Mouse (Mus musculus) MEL (cell line): ENCODE measurements around the gene Fgfrl1. TPM values are rescaled to one million over a fixed set of nuclear protein-coding genes. Genes with fewer than 3 reads are reported as not detected.

Source experiments
- DNase-seq: peaks from one replicate; pipeline ENCODE4 v3.0.0; 2011; ENCODE audit warnings: low read depth, low spot score
- H3K27ac ChIP-seq: 2 replicates; pipeline ENCODE4 v1.5.1; 2012; ENCODE audit warnings: low read depth, mild to moderate bottlenecking, control low read depth, low read length, moderate library complexity; ENCODE audit not compliant: control insufficient read depth
- H3K27me3 ChIP-seq, 2 experiments: fragments of 150-350 bp in 1 of 2; sonication (generic) in 1 of 2; 2 replicates each; pipeline ENCODE4 v1.6.1; 2012; ENCODE audit warnings: low read length in 2 of 2, mild to moderate bottlenecking in 2 of 2, improper control_type of control experiment in 1 of 2, moderate library complexity in 1 of 2; ENCODE audit not compliant: insufficient read depth in 2 of 2, control insufficient read depth in 1 of 2
- H3K36me3 ChIP-seq, 2 experiments: 2 replicates each; pipeline ENCODE4 v1.6.1; 2012 to 2014; ENCODE audit warnings: low read length in 2 of 2, improper control_type of control experiment in 1 of 2, inconsistent platforms in 1 of 2, mild to moderate bottlenecking in 1 of 2; ENCODE audit not compliant: insufficient read depth in 2 of 2, control insufficient read depth in 1 of 2
- H3K4me1 ChIP-seq, 2 experiments: fragments of 150-350 bp in 1 of 2; sonication (generic) in 1 of 2; 2 replicates each; pipeline ENCODE4 v1.6.1; 2012; ENCODE audit warnings: low read length in 2 of 2, improper control_type of control experiment in 1 of 2, mild to moderate bottlenecking in 1 of 2; ENCODE audit not compliant: insufficient read depth in 2 of 2, control insufficient read depth in 1 of 2
- H3K4me3 ChIP-seq, 2 experiments: fragments of 150-350 bp in 1 of 2; sonication (generic) in 1 of 2; 2 replicates each; pipeline ENCODE4 v1.5.1; 2012; ENCODE audit warnings: low read depth in 2 of 2, low read length in 2 of 2, mild to moderate bottlenecking in 2 of 2, moderate library complexity in 2 of 2, control low read depth in 1 of 2, improper control_type of control experiment in 1 of 2; ENCODE audit not compliant: control insufficient read depth in 1 of 2, insufficient read depth in 1 of 2
- H3K79me2 ChIP-seq: 2 replicates; pipeline ENCODE4 v1.6.1; 2012; ENCODE audit warnings: mild to moderate bottlenecking, low read length, moderate library complexity; ENCODE audit not compliant: control insufficient read depth, poor library complexity, insufficient read depth
- H3K9ac ChIP-seq: 2 replicates; pipeline ENCODE4 v1.6.1; 2012; ENCODE audit warnings: low read depth, mild to moderate bottlenecking, control low read depth, low read length, moderate library complexity; ENCODE audit not compliant: control insufficient read depth, poor library complexity, severe bottlenecking
- H3K9me3 ChIP-seq: fragments of 150-350 bp; sonication (generic); replicated peaks from 2 replicates; pipeline ENCODE4 v1.6.1; 2012; ENCODE audit warnings: mild to moderate bottlenecking, low read length, improper control_type of control experiment, moderate library complexity; ENCODE audit not compliant: insufficient read depth
- BHLHE40 ChIP-seq: IDR thresholded peaks from 2 replicates; pipeline ENCODE4 v1.6.1; 2012; ENCODE audit warnings: low read depth, mild to moderate bottlenecking, inconsistent platforms, low read length, improper control_type of control experiment, borderline replicate concordance
- E2F4 ChIP-seq: IDR thresholded peaks from 2 replicates; pipeline ENCODE4 v1.6.1; 2011; ENCODE audit warnings: low read depth, low read length, improper control_type of control experiment, borderline replicate concordance
- GATA1 ChIP-seq: IDR thresholded peaks from 2 replicates; pipeline ENCODE4 v1.6.1; 2011; ENCODE audit warnings: low read depth, low read length, improper control_type of control experiment
- MAFK ChIP-seq: IDR thresholded peaks from 2 replicates; pipeline ENCODE4 v1.6.1; 2011; ENCODE audit warnings: low read depth, mild to moderate bottlenecking, low read length, improper control_type of control experiment, borderline replicate concordance
- MAX ChIP-seq: IDR thresholded peaks from 2 replicates; pipeline ENCODE4 v1.6.1; 2011; ENCODE audit warnings: low read length, improper control_type of control experiment
- MAZ ChIP-seq: IDR thresholded peaks from 2 replicates; pipeline ENCODE4 v1.6.1; 2012; ENCODE audit warnings: low read depth, mild to moderate bottlenecking, inconsistent platforms, low read length, improper control_type of control experiment
- MXI1 ChIP-seq: IDR thresholded peaks from 2 replicates; pipeline ENCODE4 v1.6.1; 2011; ENCODE audit warnings: mild to moderate bottlenecking, low read depth, low read length, improper control_type of control experiment
- MYC ChIP-seq: IDR thresholded peaks from 2 replicates; pipeline ENCODE4 v1.6.1; 2011; ENCODE audit warnings: low read depth, mild to moderate bottlenecking, low read length, improper control_type of control experiment, moderate library complexity
- POLR2AphosphoS2 ChIP-seq: IDR thresholded peaks from 2 replicates; pipeline ENCODE4 v1.6.1; 2011; ENCODE audit warnings: low read length, improper control_type of control experiment
- RAD21 ChIP-seq: IDR thresholded peaks from 2 replicates; pipeline ENCODE4 v1.6.1; 2011; ENCODE audit warnings: mild to moderate bottlenecking, low read depth, low read length, improper control_type of control experiment
- RCOR1 ChIP-seq: IDR thresholded peaks from 2 replicates; pipeline ENCODE4 v1.6.1; 2012; ENCODE audit warnings: low read depth, mild to moderate bottlenecking, inconsistent platforms, low read length, improper control_type of control experiment
- TAL1 ChIP-seq: IDR thresholded peaks from 2 replicates; pipeline ENCODE4 v1.6.1; 2012; ENCODE audit warnings: mild to moderate bottlenecking, inconsistent platforms, low read length, moderate library complexity, mixed read lengths
- TBP ChIP-seq: IDR thresholded peaks from 2 replicates; pipeline ENCODE4 v1.8.0; 2011; ENCODE audit warnings: low read depth, low read length, improper control_type of control experiment
- UBTF ChIP-seq: IDR thresholded peaks from 2 replicates; pipeline ENCODE4 v1.6.1; 2012; ENCODE audit warnings: low read depth, mild to moderate bottlenecking, inconsistent platforms, low read length, improper control_type of control experiment, moderate library complexity, borderline replicate concordance; ENCODE audit not compliant: insufficient read depth
- USF1 ChIP-seq: IDR thresholded peaks from 2 replicates; pipeline ENCODE4 v1.6.1; 2014; ENCODE audit warnings: low read depth, mild to moderate bottlenecking, inconsistent platforms, low read length, improper control_type of control experiment, moderate library complexity
- ZNF384 ChIP-seq: IDR thresholded peaks from 2 replicates; pipeline ENCODE4 v1.6.1; 2012; ENCODE audit warnings: low read depth, mild to moderate bottlenecking, inconsistent platforms, low read length, improper control_type of control experiment
- polyA plus RNA-seq, 2 experiments: library from polyadenylated mRNA; stranded (reverse) in 1 of 2; unstranded in 1 of 2; fragments of >175 nt in 1 of 2; fragments of >200 nt in 1 of 2; gene quantifications; 2 replicates each; pipeline versions ENCODE4 v1.2.1 to v1.2.4; 2012; ENCODE audit warnings: low replicate concordance in 2 of 2, low read depth in 1 of 2; ENCODE audit not compliant: insufficient read length in 2 of 2, insufficient read depth in 1 of 2, missing spikeins in 1 of 2
- total RNA-seq: library from RNA; depleted of rRNA; stranded (reverse); fragments of 300-350 nt; gene quantifications from 2 replicates; pipeline ENCODE4 v1.2.3, GENCODE M21; 2012

The Fgfrl1 gene
- total and polyA plus RNA-seq, 3 experiments = 16.0 to 27.3 TPM; not detected in 1

DNA sequence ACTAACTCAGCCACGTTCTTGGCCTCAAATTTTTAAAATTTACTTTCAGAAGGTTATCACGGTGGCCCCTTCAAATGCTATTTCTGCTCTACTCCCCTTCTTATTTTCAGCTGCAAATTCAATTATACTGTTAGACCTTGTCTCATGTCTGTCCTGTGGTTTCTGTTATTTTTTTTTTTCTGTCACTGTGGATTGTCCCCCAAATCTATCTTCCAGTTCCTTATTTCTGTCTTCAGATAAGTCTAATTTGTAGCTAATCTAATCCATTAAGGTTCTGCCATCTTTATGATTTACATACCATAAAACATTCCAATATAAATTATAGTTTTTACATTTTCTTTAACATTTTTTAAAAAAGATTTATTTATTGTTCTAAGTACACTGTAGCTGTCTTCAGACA lies 24.8 kb upstream of the Fgfrl1 start (continued):
- no peak for TF ChIP-seq RAD21
- TF ChIP-seq BHLHE40 = no peak
- no peak for TF ChIP-seq TBP
- no peak for TF ChIP-seq UBTF
- no peak for TF ChIP-seq POLR2AphosphoS2
- no peak for TF ChIP-seq USF1
- peak; percentile 70; the same call in 1 of the 2 replicates for TF ChIP-seq RCOR1
- TF ChIP-seq, all 39 proteins: peak for 11

DNA sequence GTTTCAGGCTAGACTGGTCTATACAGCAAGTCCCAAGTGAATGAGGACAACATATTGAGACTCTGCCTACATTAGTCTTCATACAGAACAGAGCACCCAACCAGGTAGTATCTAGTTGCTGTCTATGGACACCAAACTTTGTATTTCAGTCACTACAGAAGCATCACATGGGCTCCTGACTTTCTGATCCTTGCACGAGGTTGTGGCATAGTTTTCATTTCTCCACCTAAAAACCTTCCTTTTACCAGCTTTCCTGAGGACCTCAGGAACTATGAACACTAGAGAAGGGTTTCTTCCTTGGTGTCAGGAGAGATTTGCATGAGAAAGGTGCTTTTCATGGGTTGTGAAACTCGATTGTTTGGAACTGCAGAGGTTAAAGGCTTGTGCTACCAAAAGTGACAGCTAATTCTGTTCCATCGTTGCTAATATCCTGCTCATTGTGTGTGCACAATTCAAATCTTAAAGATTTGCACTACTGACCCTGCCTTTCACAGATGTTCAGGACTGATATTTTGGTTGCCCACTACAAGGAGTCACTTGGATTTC lies 23.7 kb upstream of the Fgfrl1 start:
- TF ChIP-seq MAX (peak; percentile 69; the same call in 1 of the 2 replicates), GATA1 (no peak), TAL1 (no peak), MYC (peak; percentile 72; the same call in 1 of the 2 replicates), MAZ (no peak), ZNF384 (no peak), UBTF (no peak), USF1 (peak; percentile 59; the same call in 1 of the 2 replicates), E2F4 (no peak), MAFK (no peak), BHLHE40 (no peak), MXI1 (peak; percentile 66)
- Histone ChIP-seq H3K4me1 (peaks cover 15 to 23% of the 10 kb centered on the region in 2 experiments), H3K9ac (peak overlapping the region; percentile 88), H3K36me3 (peaks cover 2 to 13% of the 10 kb centered on the region in 2 experiments; a peak in 3 of 4 replicates), H3K4me3 (peak overlapping the region; percentile 60 to 79), H3K9me3 (no peaks in the 10 kb centered on the region), H3K27me3 (no peaks in the 10 kb centered on the region), H3K79me2 (peaks cover 12% of the 10 kb centered on the region), H3K27ac (peak overlapping the region; percentile 95)
- no peak for DNase-seq
